Mouse (Mus musculus) intestine, postnatal 0 days (tissue): ENCODE data around the gene Nol4l. TPM values are rescaled to one million over a fixed set of nuclear protein-coding genes. Genes with fewer than 3 reads are reported as not detected.

Experiments used
- ATAC-seq: fragments of 200-750 bp; cut with Nextera tagmentation; 2 replicates; pipeline ENCODE4 v1.8.0; 2017; ENCODE audit warnings: mild to moderate bottlenecking, moderate TSS enrichment, moderate library complexity
- H3K27ac ChIP-seq: fragments of 300-500 bp; sonication (generic); 2 replicates; pipeline ENCODE4 v1.5.1; 2014; ENCODE audit warnings: mild to moderate bottlenecking, low read depth, low read length, moderate library complexity
- H3K27me3 ChIP-seq: fragments of 300-500 bp; sonication (generic); replicated peaks from 2 replicates; pipeline ENCODE4 v1.6.1; 2014; ENCODE audit warnings: low read length, mixed read lengths; ENCODE audit not compliant: control insufficient read depth, insufficient read depth
- H3K36me3 ChIP-seq: fragments of 300-500 bp; sonication (generic); 2 replicates; pipeline ENCODE4 v1.6.1; 2014; ENCODE audit warnings: mild to moderate bottlenecking, moderate library complexity; ENCODE audit not compliant: control insufficient read depth, insufficient read depth
- H3K4me1 ChIP-seq: fragments of 300-500 bp; sonication (generic); replicated peaks from 2 replicates; pipeline ENCODE4 v1.6.1; 2014; ENCODE audit warnings: antibody characterized with exemption, low read length, mixed read lengths; ENCODE audit not compliant: control insufficient read depth, insufficient read depth
- H3K4me2 ChIP-seq: fragments of 300-500 bp; sonication (generic); replicated peaks from 2 replicates; pipeline ENCODE4 v1.6.1; 2014; ENCODE audit warnings: low read depth, mild to moderate bottlenecking, moderate library complexity
- H3K4me3 ChIP-seq: fragments of 300-500 bp; sonication (generic); 2 replicates; pipeline ENCODE4 v1.5.1; 2014; ENCODE audit warnings: low read depth, low read length
- H3K9ac ChIP-seq: fragments of 300-500 bp; sonication (generic); 2 replicates; pipeline ENCODE4 v1.6.1; 2014; ENCODE audit warnings: mild to moderate bottlenecking, low read depth, low read length
- H3K9me3 ChIP-seq: fragments of 300-500 bp; sonication (generic); 2 replicates; pipeline ENCODE4 v1.6.1; 2016; ENCODE audit warnings: mixed run types; ENCODE audit not compliant: control insufficient read depth
- CTCF ChIP-seq: sonication (generic); IDR thresholded peaks from 2 replicates; pipeline ENCODE4 v1.5.1; 2016; ENCODE audit warnings: low read depth, mild to moderate bottlenecking, control low read depth, antibody characterized with exemption, moderate library complexity
- WGBS: fragments of 180-500 bp; shearing (Covaris S2); extraction: QIAGEN DNeasy Blood & Tissue Kit; methylation state at CpG from one replicate; pipeline ENCODE4 v1.1.7; 2014; 5-methylcytosine and 5-hydroxymethylcytosine counted together
- polyA plus RNA-seq: library from polyadenylated mRNA; unstranded; fragments of >200 nt; fragmentation: Nextera tagmentation; extraction: Ambion mirVana; gene quantifications from 2 replicates; pipeline ENCODE4 v1.2.1, GENCODE M21; 2015

Gene Nol4l
- polyA plus RNA-seq, 1 experiment from 2014 or later: 21.9 TPM

GRCm38 (mm10) chr2:153447719-153448118 lies 82.1 kb downstream of the Nol4l start:
- Histone ChIP-seq H3K4me2 (no peak overlapping the region), H3K4me1 (0 out of 2 replicates have a peak, but pooled peaks cover 3% of the 10 kb centered on the region), H3K27ac (no peak overlapping the region), H3K4me3 (no peak overlapping the region), H3K9ac (no peak overlapping the region), H3K9me3 (no peaks in the 10 kb centered on the region), H3K27me3 (no peaks in the 10 kb centered on the region), H3K36me3 (no peaks in the 10 kb centered on the region; the same call in 1 of the 2 replicates)
- ATAC-seq: no peak
- TF ChIP-seq CTCF: no peak
- WGBS: 74% methylated on average over 3 of the region's 3 CpGs

GRCm38 (mm10) chr2:153446476-153446875 lies 83.3 kb downstream of the Nol4l start:
- H3K27ac ChIP-seq: no peak overlapping the region
- ATAC-seq: peak; percentile 43
- no peak overlapping the region for H3K4me3 ChIP-seq
- H3K9ac ChIP-seq: no peak overlapping the region
- H3K4me1 ChIP-seq: peaks cover 11% of the 10 kb centered on the region; the same call in 1 of the 2 replicates
- no peak for TF ChIP-seq CTCF
- H3K9me3 ChIP-seq: no peaks in the 10 kb centered on the region
- no peaks in the 10 kb centered on the region for H3K27me3 ChIP-seq
- no peak overlapping the region for H3K4me2 ChIP-seq
- no peaks in the 10 kb centered on the region; the same call in 1 of the 2 replicates for H3K36me3 ChIP-seq
- WGBS: 19% methylated on average over 4 of the region's 4 CpGs

- TF ChIP-seq CTCF: peak; percentile 84
- ATAC-seq: no peak
- H3K27me3 ChIP-seq: no peaks in the 10 kb centered on the region
- peak overlapping the region; percentile 97 for H3K27ac ChIP-seq
- peak overlapping the region; percentile 99 for H3K4me2 ChIP-seq
- WGBS: under 1% methylated on average over 8 of the region's 8 CpGs
- H3K9me3 ChIP-seq: no peaks in the 10 kb centered on the region
- peak overlapping the region; percentile 95 for H3K9ac ChIP-seq
- H3K36me3 ChIP-seq: no peaks in the 10 kb centered on the region; the same call in 1 of the 2 replicates
- H3K4me3 ChIP-seq: peak overlapping the region; percentile 97
- H3K4me1 ChIP-seq: peaks cover 13% of the 10 kb centered on the region
Observed at GRCm38 (mm10) chr2:153446017-153446408, 83.8 kb downstream of the Nol4l start.

GRCm38 (mm10) chr2:153445137-153446016 lies 84.4 kb downstream of the Nol4l start:
- Histone ChIP-seq H3K4me2 (peak overlapping the region; percentile 99), H3K36me3 (no peaks in the 10 kb centered on the region; the same call in 1 of the 2 replicates), H3K27ac (peak overlapping the region; percentile 97), H3K27me3 (no peaks in the 10 kb centered on the region), H3K9me3 (no peaks in the 10 kb centered on the region), H3K4me3 (peak overlapping the region; percentile 97), H3K4me1 (peaks cover 19% of the 10 kb centered on the region), H3K9ac (peak overlapping the region; percentile 95)
- WGBS: under 1% methylated on average over 58 of the region's 59 CpGs
- peak; percentile 1; the same call in 1 of the 2 replicates for ATAC-seq
- no peak for TF ChIP-seq CTCF

- no peaks in the 10 kb centered on the region for H3K27me3 ChIP-seq
- H3K27ac ChIP-seq: peak overlapping the region; percentile 97
- peak overlapping the region; percentile 99 for H3K4me2 ChIP-seq
- H3K4me1 ChIP-seq: peaks cover 24% of the 10 kb centered on the region
- peak; percentile 75 for ATAC-seq
- TF ChIP-seq CTCF: no peak
- WGBS: under 1% methylated on average over 49 of the region's 64 CpGs
- H3K9ac ChIP-seq: peak overlapping the region; percentile 95
- peak overlapping the region; percentile 97 for H3K4me3 ChIP-seq
- H3K9me3 ChIP-seq: no peaks in the 10 kb centered on the region
- H3K36me3 ChIP-seq: no peaks in the 10 kb centered on the region
Observed at GRCm38 (mm10) chr2:153444254-153445136, 85.3 kb downstream of the Nol4l start.
